Mouse (Mus musculus) WW6 (cell line): ENCODE measurements at regions not wholly inside any gene's neighbourhood (a gene's known extent, or its start where the extent isn't known, plus 50 kb on each side); places are given as distances from the start of the nearest gene placed in this dataset.

Experiments
- DNase-seq: peaks from one replicate; pipeline ENCODE4 v3.0.0-alpha.2; 2013; ENCODE audit warnings: low read depth, low spot score

GRCm38 (mm10) chr4:125354742-125355141 lies 135.8 kb upstream of the Grik3 start:
- no peak for DNase-seq

- DNase-seq: no peak
Observed at GRCm38 (mm10) chr4:125350056-125350455, 140.4 kb upstream of the Grik3 start.

DNA sequence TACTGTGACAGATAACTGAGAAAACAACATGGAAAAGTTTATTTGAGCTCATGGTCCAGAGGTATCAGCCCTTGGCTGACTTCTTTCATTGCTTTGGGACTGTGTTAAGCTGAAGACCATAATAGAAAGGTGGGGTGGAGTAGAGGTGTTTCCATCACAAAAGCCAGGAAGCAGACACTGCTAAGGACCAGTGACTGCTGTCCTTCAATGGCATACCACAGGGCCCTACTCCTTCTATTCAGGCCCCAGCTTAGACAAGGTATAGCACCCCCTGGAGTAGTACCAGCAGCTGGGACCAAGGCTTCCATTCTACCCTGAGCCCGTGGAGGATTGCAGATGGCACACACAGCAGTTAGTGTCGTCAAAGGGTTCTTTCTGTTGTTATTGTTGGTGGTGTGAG lies 151.4 kb upstream of the Grik3 start:
- no peak for DNase-seq

DNA sequence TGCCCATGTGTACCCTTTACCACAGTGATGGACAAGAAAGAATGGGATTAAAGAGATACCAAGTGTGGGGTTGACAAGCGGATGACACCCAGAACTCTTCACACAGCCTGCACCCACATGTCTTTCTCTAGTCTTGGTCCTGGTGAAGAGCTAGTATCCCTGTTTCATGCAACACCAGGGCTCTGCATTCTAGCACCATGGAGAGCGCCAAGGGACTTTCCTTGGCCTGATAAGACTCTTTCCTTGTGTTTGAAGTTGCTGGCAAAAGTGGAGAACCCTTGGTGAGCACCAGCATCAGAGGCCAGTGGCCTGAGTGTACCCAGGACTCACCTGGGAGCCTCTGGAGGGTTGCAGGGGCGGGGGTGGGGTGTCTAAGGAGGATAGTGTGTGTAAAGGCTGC lies 161.7 kb upstream of the Grik3 start:
- DNase-seq: no peak

- no peak for DNase-seq
Observed at GRCm38 (mm10) chr4:125324495-125324894, 166.0 kb upstream of the Grik3 start.

- no peak for DNase-seq
Observed at GRCm38 (mm10) chr4:125319343-125319742, 171.2 kb upstream of the Grik3 start.

GRCm38 (mm10) chr4:125318293-125318692 lies 172.2 kb upstream of the Grik3 start:
- DNase-seq: no peak

DNA sequence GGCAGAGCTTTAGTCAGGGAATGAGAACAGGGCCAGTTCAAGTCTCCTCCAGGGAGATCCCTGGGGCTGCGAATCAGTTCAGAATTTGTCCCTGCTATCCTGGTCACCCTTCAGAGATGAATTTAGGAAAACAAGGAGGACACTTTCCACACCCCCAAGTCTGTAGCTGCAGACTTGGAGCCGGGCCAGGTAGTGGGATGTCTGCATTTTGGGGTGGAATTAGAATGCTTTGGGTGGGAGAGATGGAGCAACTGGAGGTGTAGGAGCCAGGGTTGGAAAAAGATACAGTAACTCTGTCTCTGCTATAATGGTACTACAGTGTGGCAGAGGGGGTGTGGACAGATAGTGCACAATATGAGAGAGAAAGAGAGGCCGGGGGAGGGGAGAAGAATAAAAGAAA lies 173.6 kb upstream of the Grik3 start:
- no peak for DNase-seq

GRCm38 (mm10) chr4:125315818-125316217 lies 174.7 kb upstream of the Grik3 start:
- no peak for DNase-seq

DNA sequence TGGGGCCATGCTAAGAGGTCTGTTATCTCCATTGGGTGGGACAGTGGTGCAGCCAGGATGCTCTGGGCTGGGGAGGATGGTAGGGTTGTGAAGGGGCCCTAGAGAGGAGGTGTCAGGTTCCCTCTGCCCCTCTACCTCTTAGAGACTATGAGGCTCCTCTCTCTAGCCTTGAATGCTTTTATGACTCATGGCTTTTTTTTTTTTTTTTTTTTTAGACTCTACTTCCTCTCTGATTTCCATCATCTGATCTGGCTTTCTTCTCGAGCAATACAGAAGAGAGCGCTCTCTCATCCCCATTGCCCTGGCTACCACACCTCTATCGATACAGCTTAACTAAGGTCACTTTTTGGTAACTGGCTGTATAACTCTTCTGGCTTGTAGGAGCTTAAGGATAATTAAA lies 176.6 kb upstream of the Grik3 start:
- no peak for DNase-seq

DNA sequence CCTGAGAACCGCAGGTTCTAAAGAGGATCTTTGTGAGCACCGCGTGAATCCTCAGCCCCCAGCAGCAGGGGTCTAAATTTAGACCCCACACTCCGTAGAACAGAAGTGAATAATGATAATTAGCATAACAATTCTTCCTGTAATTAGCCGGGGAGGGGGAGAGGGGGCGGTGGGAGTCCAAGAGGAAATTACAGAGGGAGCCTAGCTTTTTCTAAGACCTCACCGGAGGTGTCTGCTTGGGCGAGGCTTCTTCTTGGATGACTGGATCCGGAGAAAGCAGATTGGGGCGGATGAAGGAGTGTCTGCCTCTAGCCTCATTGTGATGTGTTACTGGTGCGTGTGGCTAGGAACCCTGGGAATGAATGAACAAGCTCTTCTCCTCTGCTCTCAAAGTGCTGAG lies 177.2 kb upstream of the Grik3 start:
- peak; percentile 53 for DNase-seq

DNA sequence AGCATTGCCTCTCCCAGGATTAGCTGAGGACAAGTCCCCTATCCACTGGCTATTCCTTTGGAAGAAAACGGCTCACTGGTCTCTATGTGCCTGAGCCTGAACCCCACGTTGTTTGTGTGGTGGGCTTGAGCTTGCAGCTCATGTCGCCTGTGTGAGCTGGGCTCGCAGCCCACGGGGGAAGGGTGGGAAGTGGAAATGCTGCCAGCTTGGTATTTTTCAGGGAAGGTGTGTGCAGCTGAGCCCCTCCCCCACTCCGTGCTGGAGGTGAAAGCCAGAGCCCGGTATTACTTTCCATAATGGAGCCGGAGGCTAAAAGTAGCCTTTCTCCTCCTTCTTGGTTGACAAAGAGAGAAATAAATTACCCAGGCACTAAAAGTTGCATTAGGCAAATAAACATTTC lies 180.5 kb upstream of the Zc3h12a start:
- DNase-seq: no peak

- no peak for DNase-seq
Observed at GRCm38 (mm10) chr4:125305766-125306165, 178.1 kb upstream of the Zc3h12a start.

DNA sequence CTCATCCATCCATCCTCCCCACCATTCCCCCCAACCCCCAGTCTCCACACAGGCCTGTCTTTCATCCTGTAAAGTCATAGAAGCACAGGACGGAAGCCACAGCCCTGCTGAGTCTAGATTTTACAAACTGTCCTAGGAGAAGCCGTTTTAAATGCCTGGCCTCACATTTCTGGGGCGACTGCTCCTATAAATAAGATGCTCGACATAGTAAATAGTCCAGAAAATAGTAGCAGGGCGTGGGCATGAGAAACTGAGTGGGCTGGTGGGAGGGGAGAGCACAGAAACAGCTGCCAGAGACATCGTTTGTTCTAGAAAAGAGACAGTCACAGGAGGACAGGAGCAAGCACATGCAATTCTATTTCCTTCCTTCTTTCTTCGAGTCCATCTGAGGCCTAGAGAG lies 175.0 kb upstream of the Zc3h12a start:
- no peak for DNase-seq

GRCm38 (mm10) chr4:125300503-125301457 lies 173.1 kb upstream of the Zc3h12a start:
- peak; percentile 74 for DNase-seq

DNA sequence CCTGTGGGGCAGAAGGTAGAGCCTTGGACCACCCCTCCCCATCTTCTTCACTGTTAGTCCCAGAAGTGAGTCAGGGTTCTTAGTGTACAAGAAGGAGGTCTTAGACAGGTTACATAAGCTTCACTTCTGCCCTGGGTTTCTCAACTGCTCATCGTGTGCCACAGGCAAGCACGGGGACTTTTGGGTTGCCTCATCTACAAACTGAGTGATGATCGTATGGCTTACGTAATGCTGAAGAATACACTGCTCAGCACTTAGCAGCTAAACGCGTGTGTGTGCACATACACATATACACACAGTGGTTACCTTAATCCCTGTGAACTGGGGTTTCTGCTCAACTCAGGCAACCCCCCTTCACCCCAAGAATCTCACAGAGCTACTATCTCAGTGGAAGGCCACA lies 163.1 kb upstream of the Zc3h12a start:
- no peak for DNase-seq

DNA sequence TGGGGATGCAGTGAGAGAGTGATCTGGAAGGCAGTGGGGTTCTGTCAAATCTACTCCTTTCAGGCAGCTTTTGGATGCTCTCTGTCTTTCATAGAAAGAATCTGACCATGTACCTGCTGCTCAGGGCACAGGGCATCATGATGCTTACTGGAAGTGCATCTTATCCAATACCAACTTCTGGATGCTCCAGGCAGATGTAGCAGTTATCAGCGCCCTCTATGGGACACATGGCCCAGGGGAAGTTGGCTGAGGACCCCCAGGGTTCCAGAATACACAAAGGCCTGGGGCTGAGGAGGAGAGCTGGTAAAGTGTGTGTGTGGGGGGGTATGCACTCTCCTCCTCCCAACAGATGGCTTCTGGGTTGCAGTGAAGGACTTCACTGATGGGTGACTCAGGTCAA lies 162.1 kb upstream of the Zc3h12a start:
- DNase-seq: no peak

GRCm38 (mm10) chr4:125289031-125289449 lies 161.4 kb upstream of the Zc3h12a start:
- no peak for DNase-seq

- no peak for DNase-seq
Observed at GRCm38 (mm10) chr4:125282974-125283319, 155.3 kb upstream of the Zc3h12a start.

DNA sequence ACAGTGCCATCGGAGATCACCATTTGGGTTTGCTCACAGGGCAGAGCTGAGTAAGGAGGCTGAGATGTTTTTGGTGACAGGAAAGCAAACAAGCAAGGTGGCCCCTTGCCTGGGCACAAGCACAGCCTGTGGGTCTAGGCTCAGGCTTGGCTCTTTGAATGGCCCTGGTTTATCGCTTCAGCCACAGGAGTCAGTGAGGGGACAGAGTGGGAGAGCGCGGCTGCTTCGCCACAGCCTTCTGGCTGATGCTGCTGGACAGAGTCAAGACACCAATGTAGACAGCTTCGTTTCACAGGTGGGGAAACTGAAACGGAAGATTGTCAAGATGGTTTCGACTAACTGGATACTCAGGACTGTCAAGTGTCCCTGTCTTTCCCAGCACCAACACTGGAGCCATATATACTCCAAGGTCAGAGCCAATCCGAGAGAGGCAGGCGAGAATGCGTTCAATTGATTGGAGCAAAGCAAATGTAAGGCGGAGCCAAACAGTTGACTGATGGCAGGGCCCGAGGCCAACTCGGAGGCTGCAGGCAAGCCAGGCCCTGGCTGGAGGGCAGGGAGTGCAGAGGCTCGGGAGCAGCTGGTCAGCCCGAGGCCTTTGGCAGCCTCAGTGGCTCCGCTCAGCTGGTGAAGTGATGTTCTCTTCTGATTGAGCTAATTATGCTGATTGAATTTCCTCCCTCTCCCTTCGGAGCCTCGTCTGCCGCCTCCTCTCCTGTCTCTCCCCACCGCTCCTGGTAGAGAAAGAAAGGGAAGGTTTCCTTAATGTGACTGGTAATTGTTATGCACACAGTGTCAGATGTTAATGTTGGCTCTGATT lies 154.7 kb upstream of the Zc3h12a start:
- DNase-seq: peak; percentile 39

GRCm38 (mm10) chr4:125279165-125279564 lies 151.5 kb upstream of the Zc3h12a start:
- DNase-seq: no peak

DNA sequence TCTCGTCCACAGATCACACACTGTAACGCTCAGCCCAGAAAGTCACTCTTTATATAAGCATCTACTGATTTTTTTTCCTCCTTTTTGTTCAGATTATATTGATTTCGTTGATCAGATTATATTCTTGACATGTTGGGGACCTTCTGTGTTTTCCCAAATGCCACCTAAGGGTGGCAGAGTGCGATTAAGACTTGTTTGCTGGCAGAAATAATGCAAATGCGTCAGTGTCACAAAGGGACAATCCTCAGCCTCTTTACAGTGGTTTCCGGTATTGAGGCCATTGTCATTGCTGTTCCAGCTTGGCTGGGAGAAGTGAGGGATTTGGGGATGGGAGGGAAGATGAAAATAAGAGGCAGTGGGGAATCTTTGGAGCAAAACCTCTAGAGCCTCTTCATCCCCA lies 149.2 kb upstream of the Zc3h12a start:
- DNase-seq: no peak

GRCm38 (mm10) chr4:125275259-125275658 lies 147.6 kb upstream of the Zc3h12a start:
- DNase-seq: no peak
